Mouse (Mus musculus): ENCODE results near the gene Gpr162.

DNA sequence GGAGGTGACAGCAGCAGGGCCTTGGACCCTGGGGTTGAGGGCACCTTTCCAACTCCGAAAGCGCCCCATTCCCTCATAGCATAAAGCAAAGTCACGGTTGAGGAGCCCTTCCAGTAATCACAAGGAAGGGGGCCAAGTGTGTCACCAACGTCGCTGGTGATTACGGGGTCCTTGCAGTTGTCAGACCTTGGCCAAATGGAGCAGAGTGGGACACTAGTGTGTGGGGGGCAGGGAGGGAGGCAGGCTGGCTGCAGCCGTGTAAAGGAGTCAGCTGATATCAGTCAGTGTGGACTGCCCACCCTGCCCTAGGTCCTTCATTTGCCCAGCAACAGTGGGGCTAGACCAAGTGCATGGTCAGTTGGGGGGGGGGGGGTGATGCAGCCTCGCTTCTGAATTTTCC, 49.3 kb downstream of the Gpr162 start:
- TF ChIP-seq POLR2A (IDR thresholded peaks at IDR 0.05; ENCODE audit: insufficient read depth, low read depth, low read length): no peak
- no peak for TF ChIP-seq EP300 (IDR thresholded peaks at IDR 0.05; ENCODE audit: insufficient read depth, low read depth, low read length)
- no peak for TF ChIP-seq CTCF (IDR thresholded peaks at IDR 0.05)

All from heart, adult 2 months (tissue).